Mouse (Mus musculus) megakaryocyte, embryonic 14.5 days (primary cell): ENCODE measurements around the gene Rec114. TPM values are rescaled to one million over a fixed set of nuclear protein-coding genes. Genes with fewer than 3 reads are reported as not detected.
A peak's percentile ranks its signal among the peaks of the same experiment; 100 is the strongest.

Experiments
- H3K27me3 ChIP-seq: replicated peaks from 2 replicates; pipeline ENCODE3; 2012; ENCODE audit warnings: inconsistent platforms
- H3K36me3 ChIP-seq: replicated peaks from 2 replicates; pipeline ENCODE3; 2012; ENCODE audit warnings: low read length, inconsistent platforms, mixed read lengths
- H3K4me1 ChIP-seq: 2 replicates; pipeline ENCODE4 v1.6.1; 2012; ENCODE audit warnings: inconsistent platforms
- H3K4me3 ChIP-seq: replicated peaks from 2 replicates; pipeline ENCODE3; 2012; ENCODE audit warnings: moderate library complexity, mild to moderate bottlenecking, inconsistent platforms
- H3K9me3 ChIP-seq: 2 replicates; pipeline ENCODE4 v1.6.1; 2012; ENCODE audit warnings: inconsistent platforms
- FLI1 ChIP-seq: IDR thresholded peaks from 2 replicates; pipeline ENCODE4 v1.6.1; 2012; ENCODE audit warnings: low read length, inconsistent platforms, mixed read lengths
- GATA1 ChIP-seq: IDR thresholded peaks from 3 replicates; pipeline ENCODE4 v1.6.1; 2012; ENCODE audit warnings: mixed read lengths, low read length, inconsistent platforms, borderline replicate concordance
- polyA plus RNA-seq: library from polyadenylated mRNA; stranded (reverse); fragments of >175 nt; gene quantifications from 2 replicates; pipeline ENCODE4 v1.2.3, GENCODE M21; 2012; ENCODE audit warnings: low replicate concordance; ENCODE audit not compliant: insufficient read depth

Gene Rec114
- polyA plus RNA-seq, 1 experiment: not detected

DNA sequence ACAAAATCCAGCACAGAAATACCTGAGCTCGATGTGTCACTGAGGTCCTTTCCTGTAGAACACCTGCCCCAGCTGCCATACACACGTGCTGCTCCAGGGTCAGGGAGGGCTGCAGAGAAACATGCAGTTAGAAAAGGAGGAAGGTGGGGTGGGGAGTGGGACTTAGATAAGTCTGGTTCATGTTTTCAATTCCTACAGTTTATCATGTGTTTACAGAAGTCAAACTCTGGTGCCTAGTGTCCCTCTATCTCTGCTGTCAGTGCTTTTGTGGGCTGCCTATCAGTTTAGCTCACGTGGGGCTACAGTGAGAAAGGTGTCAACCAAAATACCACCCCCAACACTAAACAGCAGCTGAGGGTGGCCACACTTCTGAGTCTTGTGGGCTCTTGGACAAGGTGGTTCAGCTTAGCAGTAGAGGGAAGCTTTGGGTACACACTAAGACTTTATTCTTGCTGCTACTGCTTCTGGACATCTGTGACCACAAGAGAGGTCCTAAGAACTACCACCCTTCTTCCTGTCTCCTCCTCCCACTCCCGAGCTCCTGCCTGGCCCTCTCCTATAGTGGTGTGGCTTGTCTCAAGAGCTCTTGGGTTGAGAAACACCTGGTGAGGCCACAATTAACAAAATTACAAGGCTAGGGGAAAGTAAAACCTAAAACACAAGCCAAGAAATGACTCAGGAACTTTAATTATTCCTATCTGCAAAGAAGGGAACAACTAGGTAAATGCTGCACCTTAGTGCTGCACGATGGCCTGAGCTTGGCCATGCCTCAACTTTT lies 85.8 kb downstream of the Rec114 start:
- Histone ChIP-seq H3K4me3 (no peak overlapping the region), H3K36me3 (peaks cover 100% of the 10 kb centered on the region), H3K9me3 (no peaks in the 10 kb centered on the region), H3K4me1 (peaks cover 31% of the 10 kb centered on the region), H3K27me3 (no peaks in the 10 kb centered on the region)
- TF ChIP-seq FLI1 (no peak), GATA1 (no peak)

DNA sequence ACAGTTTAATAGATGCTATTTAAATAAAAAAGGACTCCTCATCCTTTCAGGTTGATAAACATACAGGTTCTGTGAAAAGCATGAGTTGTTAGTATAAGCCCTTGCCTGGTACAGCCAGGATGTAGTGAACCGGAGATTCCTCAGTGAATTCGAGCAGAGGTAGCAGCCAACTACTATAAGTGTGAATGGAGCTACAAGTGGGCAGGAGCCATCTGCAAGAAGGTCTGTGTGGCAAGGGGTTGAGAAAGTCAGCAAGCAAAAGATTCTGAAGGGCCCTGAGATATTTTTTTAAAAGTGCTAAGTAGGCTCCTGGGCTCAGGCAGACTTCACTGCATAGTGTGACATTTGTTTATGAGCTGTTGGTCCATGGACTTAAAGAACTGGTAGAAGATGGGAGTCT lies 86.9 kb downstream of the Rec114 start:
- Histone ChIP-seq H3K36me3 (peaks cover 99% of the 10 kb centered on the region), H3K4me3 (no peak overlapping the region), H3K9me3 (no peaks in the 10 kb centered on the region), H3K27me3 (no peaks in the 10 kb centered on the region), H3K4me1 (peaks cover 31% of the 10 kb centered on the region)
- TF ChIP-seq GATA1 (no peak), FLI1 (no peak)

- peaks cover 35% of the 10 kb centered on the region for H3K4me1 ChIP-seq
- H3K27me3 ChIP-seq: no peaks in the 10 kb centered on the region
- no peak overlapping the region for H3K4me3 ChIP-seq
- peaks cover 99% of the 10 kb centered on the region for H3K36me3 ChIP-seq
- TF ChIP-seq FLI1 (no peak), GATA1 (no peak)
- no peaks in the 10 kb centered on the region for H3K9me3 ChIP-seq
Measured at GRCm38 (mm10) chr9:58656396-58656795, 87.4 kb downstream of the Rec114 start.

- H3K4me3 ChIP-seq: no peak overlapping the region
- peaks cover 43% of the 10 kb centered on the region for H3K4me1 ChIP-seq
- H3K36me3 ChIP-seq: peaks cover 98% of the 10 kb centered on the region
- no peaks in the 10 kb centered on the region for H3K27me3 ChIP-seq
- TF ChIP-seq GATA1 (no peak), FLI1 (no peak)
- H3K9me3 ChIP-seq: no peaks in the 10 kb centered on the region
Measured at GRCm38 (mm10) chr9:58654494-58654893, 89.3 kb downstream of the Rec114 start.

DNA sequence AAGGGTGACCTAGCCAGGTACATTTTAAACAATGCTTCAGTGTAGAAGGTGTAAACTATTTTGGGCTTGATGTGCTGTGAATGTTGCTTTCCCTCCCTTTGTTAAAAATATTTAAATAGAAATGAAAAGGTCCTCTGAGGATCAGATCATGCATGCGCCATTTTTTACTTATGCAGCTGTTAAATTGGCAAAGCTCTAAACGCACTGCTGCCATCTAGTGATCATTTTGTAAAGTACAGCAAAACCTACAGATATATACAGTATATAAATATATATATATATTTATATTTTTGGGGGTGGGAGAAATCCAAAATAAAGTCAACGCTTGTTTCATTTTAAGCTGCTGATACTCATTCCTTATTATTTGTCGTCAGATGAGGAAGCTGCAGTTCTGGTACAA lies 91.8 kb downstream of the Rec114 start:
- no peaks in the 10 kb centered on the region for H3K9me3 ChIP-seq
- peaks cover 48% of the 10 kb centered on the region for H3K4me1 ChIP-seq
- no peak overlapping the region for H3K4me3 ChIP-seq
- no peaks in the 10 kb centered on the region for H3K27me3 ChIP-seq
- TF ChIP-seq FLI1 (no peak), GATA1 (no peak)
- H3K36me3 ChIP-seq: peaks cover 97% of the 10 kb centered on the region

DNA sequence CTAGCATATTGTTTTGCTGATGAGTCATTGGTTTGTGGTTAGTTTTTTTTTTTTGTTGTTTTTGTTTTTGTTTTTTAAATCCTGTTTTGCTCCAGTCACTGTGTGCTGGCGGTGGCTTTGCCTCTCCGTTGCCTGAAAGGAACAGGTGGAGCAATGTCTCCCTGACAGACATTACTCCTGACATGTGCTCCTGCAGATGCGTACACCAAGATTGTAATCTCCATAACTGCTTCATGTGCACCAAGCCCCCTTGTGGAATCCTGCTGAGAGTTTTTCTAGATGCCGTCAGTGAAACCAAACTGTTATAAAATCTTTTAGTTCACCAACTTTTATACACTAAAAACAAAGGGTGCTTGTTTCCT lies 94.5 kb downstream of the Rec114 start:
- Histone ChIP-seq H3K36me3 (peaks cover 97% of the 10 kb centered on the region), H3K4me1 (peaks cover 54% of the 10 kb centered on the region), H3K4me3 (no peak overlapping the region), H3K9me3 (no peaks in the 10 kb centered on the region), H3K27me3 (no peaks in the 10 kb centered on the region)
- TF ChIP-seq FLI1 (no peak), GATA1 (no peak)

- peaks cover 97% of the 10 kb centered on the region for H3K36me3 ChIP-seq
- no peak for TF ChIP-seq FLI1
- peak; percentile 39; the same call in 1 of the 3 replicates for TF ChIP-seq GATA1
- H3K9me3 ChIP-seq: no peaks in the 10 kb centered on the region
- H3K4me3 ChIP-seq: no peak overlapping the region
- H3K27me3 ChIP-seq: no peaks in the 10 kb centered on the region
- H3K4me1 ChIP-seq: peaks cover 54% of the 10 kb centered on the region
Measured at GRCm38 (mm10) chr9:58648406-58649264, 95.1 kb downstream of the Rec114 start.

- Histone ChIP-seq H3K36me3 (peaks cover 69% of the 10 kb centered on the region), H3K4me1 (peaks cover 39% of the 10 kb centered on the region), H3K9me3 (no peaks in the 10 kb centered on the region), H3K27me3 (no peaks in the 10 kb centered on the region), H3K4me3 (no peak overlapping the region)
- TF ChIP-seq FLI1: no peak
- TF ChIP-seq GATA1: no peak
Measured at GRCm38 (mm10) chr9:58630441-58630840, 113.3 kb downstream of the Rec114 start.

DNA sequence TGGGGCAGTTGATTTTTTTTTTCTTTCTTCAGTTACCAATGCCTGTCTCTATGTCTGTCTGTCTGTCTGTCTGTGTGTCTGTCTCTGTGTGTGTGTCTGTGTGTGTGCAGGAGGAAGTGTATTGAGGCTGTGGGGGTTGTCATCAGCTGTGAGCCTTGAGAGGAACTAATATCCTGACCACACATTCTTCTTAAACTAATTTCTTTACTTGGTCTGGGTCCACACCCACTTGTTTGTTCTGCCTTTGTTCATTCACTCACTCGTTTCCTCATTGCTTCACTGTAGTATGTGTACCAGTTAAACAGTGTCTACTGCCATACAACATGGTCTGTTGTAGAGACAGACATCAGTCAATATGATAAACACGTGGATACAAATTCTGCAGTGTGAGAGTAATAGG lies 116.6 kb downstream of the Rec114 start:
- Histone ChIP-seq H3K9me3 (no peaks in the 10 kb centered on the region), H3K36me3 (peaks cover 70% of the 10 kb centered on the region), H3K27me3 (no peaks in the 10 kb centered on the region), H3K4me1 (peaks cover 64% of the 10 kb centered on the region), H3K4me3 (no peak overlapping the region)
- no peak for TF ChIP-seq GATA1
- no peak for TF ChIP-seq FLI1

DNA sequence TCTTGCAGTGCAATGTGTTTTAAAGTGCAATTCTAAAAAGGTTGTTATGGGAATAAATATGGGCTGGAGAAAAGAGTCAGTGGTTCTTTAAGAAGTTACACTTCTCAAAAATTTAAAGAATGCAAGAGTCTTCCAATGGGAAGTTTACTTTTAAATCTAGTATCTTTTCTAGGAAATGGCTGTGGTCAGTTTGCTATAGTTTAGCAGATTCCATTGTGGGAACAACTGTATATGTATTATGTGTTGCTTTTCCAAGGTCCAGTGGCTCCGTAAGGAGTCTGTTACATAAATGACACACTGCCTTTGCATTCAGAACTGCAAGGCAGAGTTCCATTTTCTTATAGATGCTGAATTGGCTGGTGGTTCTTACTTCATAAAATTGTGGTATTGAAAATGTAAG lies 120.8 kb downstream of the Rec114 start:
- TF ChIP-seq GATA1 (no peak), FLI1 (no peak)
- H3K36me3 ChIP-seq: peaks cover 48% of the 10 kb centered on the region
- peaks cover 88% of the 10 kb centered on the region for H3K4me1 ChIP-seq
- H3K9me3 ChIP-seq: no peaks in the 10 kb centered on the region
- H3K27me3 ChIP-seq: no peaks in the 10 kb centered on the region
- no peak overlapping the region for H3K4me3 ChIP-seq
